Mouse (Mus musculus): Measurements from ENCODE around the gene Arhgap4. TPM values are rescaled to one million over a fixed set of nuclear protein-coding genes. Genes with fewer than 3 reads are reported as not detected.

The Arhgap4 gene
- total RNA-seq, 1 experiment, result 3.5 TPM

GRCm38 (mm10) chrX:73910451-73910850 lies 11.2 kb downstream of the Arhgap4 start:
- Histone ChIP-seq H3K4me1 (ENCODE audit: control insufficient read depth in 2 of 2, insufficient read depth in 2 of 2, low read length in 2 of 2, poor library complexity in 1 of 2) (peaks cover 0 to 6% of the 10 kb centered on the region in 2 experiments; a peak in 2 of 4 replicates), H3K36me3 (ENCODE audit: control insufficient read depth, insufficient read depth, low read length, poor library complexity, severe bottlenecking) (no peaks in the 10 kb centered on the region), H3K9ac (ENCODE audit: insufficient read depth, low read depth, low read length, poor library complexity, severe bottlenecking) (no peak overlapping the region), H3K9me3 (ENCODE audit: control insufficient read depth, insufficient read depth, low read depth, low read length) (no peaks in the 10 kb centered on the region), H3K4me3 (ENCODE audit: insufficient read depth in 1 of 2, low read depth in 1 of 2, low read length in 2 of 2, poor library complexity in 1 of 2, severe bottlenecking in 1 of 2) (0 out of 4 replicates have a peak overlapping the region, but pooled peaks of 1 of the 2 experiments have one; percentile 65), H3K27ac (ENCODE audit: insufficient read depth, low read depth, low read length, poor library complexity, severe bottlenecking) (no peak overlapping the region)
- no peak for TF ChIP-seq HCFC1 (IDR thresholded peaks at IDR 0.05; ENCODE audit: borderline replicate concordance, insufficient read depth, low read length)
- no peak for TF ChIP-seq CHD2 (IDR thresholded peaks at IDR 0.05; ENCODE audit: low read depth, low read length)
- TF ChIP-seq ZNF384 (IDR thresholded peaks at IDR 0.05; ENCODE audit: low read depth, low read length), result no peak
- TF ChIP-seq MAFK (IDR thresholded peaks at IDR 0.05; ENCODE audit: insufficient read depth, low read depth, low read length), result no peak
- no peak for TF ChIP-seq ZC3H11A (IDR thresholded peaks at IDR 0.05; ENCODE audit: borderline replicate concordance, low read depth, low read length)
- no peak for DNase-seq (ENCODE audit: low read depth, low spot score)
- in situ Hi-C loops (cut with MboI; ENCODE audit: low sequenced_read_pairs in 2 of 2, unreplicated experiment in 2 of 2), result no loop called here

- Histone ChIP-seq H3K9me3 (ENCODE audit: control insufficient read depth, insufficient read depth, low read depth, low read length) (no peaks in the 10 kb centered on the region), H3K27ac (ENCODE audit: insufficient read depth, low read depth, low read length, poor library complexity, severe bottlenecking) (no peak overlapping the region), H3K4me1 (ENCODE audit: control insufficient read depth in 2 of 2, insufficient read depth in 2 of 2, low read length in 2 of 2, poor library complexity in 1 of 2) (peaks cover 0 to 6% of the 10 kb centered on the region in 2 experiments; a peak in 2 of 4 replicates), H3K9ac (ENCODE audit: insufficient read depth, low read depth, low read length, poor library complexity, severe bottlenecking) (no peak overlapping the region), H3K4me3 (ENCODE audit: insufficient read depth in 1 of 2, low read depth in 1 of 2, low read length in 2 of 2, poor library complexity in 1 of 2, severe bottlenecking in 1 of 2) (no peak overlapping the region), H3K36me3 (ENCODE audit: control insufficient read depth, insufficient read depth, low read length, poor library complexity, severe bottlenecking) (no peaks in the 10 kb centered on the region)
- in situ Hi-C loops (cut with MboI; ENCODE audit: low sequenced_read_pairs in 2 of 2, unreplicated experiment in 2 of 2), result no loop called here
- DNase-seq (ENCODE audit: low read depth, low spot score), result no peak
- no peak for TF ChIP-seq HCFC1 (IDR thresholded peaks at IDR 0.05; ENCODE audit: borderline replicate concordance, insufficient read depth, low read length)
- TF ChIP-seq ZNF384 (IDR thresholded peaks at IDR 0.05; ENCODE audit: low read depth, low read length), result no peak
- no peak for TF ChIP-seq MAFK (IDR thresholded peaks at IDR 0.05; ENCODE audit: insufficient read depth, low read depth, low read length)
Observed at GRCm38 (mm10) chrX:73910049-73910448, 11.6 kb downstream of the Arhgap4 start.

GRCm38 (mm10) chrX:73897959-73898358 lies 23.7 kb downstream of the Arhgap4 start:
- Histone ChIP-seq H3K27ac (ENCODE audit: insufficient read depth, low read depth, low read length, poor library complexity, severe bottlenecking) (no peak overlapping the region), H3K4me1 (ENCODE audit: control insufficient read depth in 2 of 2, insufficient read depth in 2 of 2, low read length in 2 of 2, poor library complexity in 1 of 2) (no peaks in the 10 kb centered on the region), H3K9ac (ENCODE audit: insufficient read depth, low read depth, low read length, poor library complexity, severe bottlenecking) (no peak overlapping the region), H3K4me3 (ENCODE audit: insufficient read depth in 1 of 2, low read depth in 1 of 2, low read length in 2 of 2, poor library complexity in 1 of 2, severe bottlenecking in 1 of 2) (no peak overlapping the region), H3K9me3 (ENCODE audit: control insufficient read depth, insufficient read depth, low read depth, low read length) (no peaks in the 10 kb centered on the region), H3K36me3 (ENCODE audit: control insufficient read depth, insufficient read depth, low read length, poor library complexity, severe bottlenecking) (no peaks in the 10 kb centered on the region)
- DNase-seq (ENCODE audit: low read depth, low spot score), result no peak
- in situ Hi-C loops (cut with MboI; ENCODE audit: low sequenced_read_pairs in 2 of 2, unreplicated experiment in 2 of 2), result no loop called here
- TF ChIP-seq CHD2 (IDR thresholded peaks at IDR 0.05; ENCODE audit: low read depth, low read length), result no peak
- TF ChIP-seq MAFK (IDR thresholded peaks at IDR 0.05; ENCODE audit: insufficient read depth, low read depth, low read length), result no peak
- TF ChIP-seq HCFC1 (IDR thresholded peaks at IDR 0.05; ENCODE audit: borderline replicate concordance, insufficient read depth, low read length), result no peak
- no peak for TF ChIP-seq ZC3H11A (IDR thresholded peaks at IDR 0.05; ENCODE audit: borderline replicate concordance, low read depth, low read length)

GRCm38 (mm10) chrX:73895719-73896118 lies 26.0 kb downstream of the Arhgap4 start, which contains the start of gene L1cam:
TSS of gene L1cam (minus strand) at chrX:73896105.
- no peak within 1 kb of the TSS for H3K4me3 ChIP-seq (ENCODE audit: insufficient read depth in 1 of 2, low read depth in 1 of 2, low read length in 2 of 2, poor library complexity in 1 of 2, severe bottlenecking in 1 of 2)
- no peaks in the 10 kb centered on the region; a peak in 1 of 4 replicates for H3K4me1 ChIP-seq (ENCODE audit: control insufficient read depth in 2 of 2, insufficient read depth in 2 of 2, low read length in 2 of 2, poor library complexity in 1 of 2)
- H3K9ac ChIP-seq (ENCODE audit: insufficient read depth, low read depth, low read length, poor library complexity, severe bottlenecking), result no peak within 1 kb of the TSS
- no peak for TF ChIP-seq HCFC1 (IDR thresholded peaks at IDR 0.05; ENCODE audit: borderline replicate concordance, insufficient read depth, low read length)
- no peak for TF ChIP-seq MAFK (IDR thresholded peaks at IDR 0.05; ENCODE audit: insufficient read depth, low read depth, low read length)
- TF ChIP-seq ZNF384 (IDR thresholded peaks at IDR 0.05; ENCODE audit: low read depth, low read length), result no peak
- no peak for TF ChIP-seq ZC3H11A (IDR thresholded peaks at IDR 0.05; ENCODE audit: borderline replicate concordance, low read depth, low read length)
- TF ChIP-seq CHD2 (IDR thresholded peaks at IDR 0.05; ENCODE audit: low read depth, low read length), result no peak
- no peak for DNase-seq (ENCODE audit: low read depth, low spot score)
- no peaks in the 10 kb centered on the region for H3K36me3 ChIP-seq (ENCODE audit: control insufficient read depth, insufficient read depth, low read length, poor library complexity, severe bottlenecking)
- no peaks in the 10 kb centered on the region for H3K9me3 ChIP-seq (ENCODE audit: control insufficient read depth, insufficient read depth, low read depth, low read length)
- in situ Hi-C loops (cut with MboI; ENCODE audit: low sequenced_read_pairs in 2 of 2, unreplicated experiment in 2 of 2), result no loop called here
- no peak within 1 kb of the TSS for H3K27ac ChIP-seq (ENCODE audit: insufficient read depth, low read depth, low read length, poor library complexity, severe bottlenecking)

- no peak for DNase-seq (ENCODE audit: low read depth, low spot score)
- Histone ChIP-seq H3K27ac (ENCODE audit: insufficient read depth, low read depth, low read length, poor library complexity, severe bottlenecking) (no peak overlapping the region), H3K9ac (ENCODE audit: insufficient read depth, low read depth, low read length, poor library complexity, severe bottlenecking) (no peak overlapping the region), H3K4me1 (ENCODE audit: control insufficient read depth in 2 of 2, insufficient read depth in 2 of 2, low read length in 2 of 2, poor library complexity in 1 of 2) (no peaks in the 10 kb centered on the region; a peak in 1 of 4 replicates), H3K36me3 (ENCODE audit: control insufficient read depth, insufficient read depth, low read length, poor library complexity, severe bottlenecking) (no peaks in the 10 kb centered on the region), H3K4me3 (ENCODE audit: insufficient read depth in 1 of 2, low read depth in 1 of 2, low read length in 2 of 2, poor library complexity in 1 of 2, severe bottlenecking in 1 of 2) (no peak overlapping the region), H3K9me3 (ENCODE audit: control insufficient read depth, insufficient read depth, low read depth, low read length) (no peaks in the 10 kb centered on the region)
- TF ChIP-seq ZNF384 (IDR thresholded peaks at IDR 0.05; ENCODE audit: low read depth, low read length) (no peak), ZC3H11A (IDR thresholded peaks at IDR 0.05; ENCODE audit: borderline replicate concordance, low read depth, low read length) (no peak), MAFK (IDR thresholded peaks at IDR 0.05; ENCODE audit: insufficient read depth, low read depth, low read length) (no peak), HCFC1 (IDR thresholded peaks at IDR 0.05; ENCODE audit: borderline replicate concordance, insufficient read depth, low read length) (no peak), CHD2 (IDR thresholded peaks at IDR 0.05; ENCODE audit: low read depth, low read length) (no peak)
- in situ Hi-C loops (cut with MboI; ENCODE audit: low sequenced_read_pairs in 2 of 2, unreplicated experiment in 2 of 2), result no loop called here
Observed at GRCm38 (mm10) chrX:73892833-73893232, 28.8 kb downstream of the Arhgap4 start.
